Mouse (Mus musculus): ENCODE data around the gene Lrrc8d.

- TF ChIP-seq POLR2A (IDR thresholded peaks at IDR 0.05; ENCODE audit: insufficient read length, low read depth) (no peak), MAX (IDR thresholded peaks at IDR 0.05; ENCODE audit: low read depth) (no peak), POLR2AphosphoS2 (IDR thresholded peaks at IDR 0.05; ENCODE audit: insufficient read length, low read depth) (no peak), TCF12 (IDR thresholded peaks at IDR 0.05; ENCODE audit: insufficient read depth, poor library complexity, severe bottlenecking) (no peak), MYOG (IDR thresholded peaks at IDR 0.05; ENCODE audit: control insufficient read depth in 1 of 3, insufficient read depth in 1 of 3, insufficient read length in 2 of 3, low read depth in 2 of 3) (no peak), REST (IDR thresholded peaks at IDR 0.05; ENCODE audit: insufficient read depth, insufficient read length) (no peak), CEBPB (IDR thresholded peaks at IDR 0.05; ENCODE audit: insufficient read depth, poor library complexity, severe bottlenecking) (no peak), E2F4 (IDR thresholded peaks at IDR 0.05; ENCODE audit: insufficient read depth) (no peak), USF1 (IDR thresholded peaks at IDR 0.05; ENCODE audit: low read depth) (no peak), MYOD1 (IDR thresholded peaks at IDR 0.05; ENCODE audit: control insufficient read depth in 1 of 3, insufficient read length in 2 of 3, low read depth in 2 of 3) (no peak), TCF3 (IDR thresholded peaks at IDR 0.05; ENCODE audit: insufficient read length, low read depth) (no peak)
Measured at GRCm38 (mm10) chr5:105733226-105733625, 33.5 kb downstream of the Lrrc8d start.

Data from myocyte (in vitro differentiated cells).